In genomic region chr13:90967422-90967821, GRCm38 (mm10) we compare ENCODE assay signal across 8 mouse cellular contexts. TPM values are rescaled to one million over a fixed set of nuclear protein-coding genes. Genes with fewer than 3 reads are reported as not detected.
A peak's percentile ranks its signal among the peaks of the same experiment; 100 is the strongest.
DNase-seq lines count a peak whose midpoint lies in the region; ATAC-seq lines count a peak whose summit lies in the region.

No protein-coding gene starts in this region.

- H3K4me1 ChIP-seq in intestine, embryonic 14.5 days (replicated peaks; ENCODE audit: control insufficient read depth, insufficient read depth, low read length) = no peaks in the 10 kb centered on the region
- H3K4me1 ChIP-seq in midbrain, embryonic 10.5 days = peaks cover 10% of the 10 kb centered on the region

- H3K36me3 ChIP-seq in intestine, embryonic 14.5 days (ENCODE audit: control insufficient read depth, insufficient read depth, low read length) = no peaks in the 10 kb centered on the region
- no peaks in the 10 kb centered on the region for H3K36me3 ChIP-seq in midbrain, embryonic 10.5 days

- H3K4me2 ChIP-seq in intestine, embryonic 14.5 days (ENCODE audit: low read length) = no peak overlapping the region

- ATAC-seq in intestine, embryonic 14.5 days (replicated peaks; ENCODE audit: low FRiP score, low TSS enrichment, low read depth) = peak; percentile 36; the same call in 1 of the 2 replicates

- no peak overlapping the region for H3K4me3 ChIP-seq in intestine, embryonic 14.5 days (ENCODE audit: low read depth, low read length)
- H3K4me3 ChIP-seq in midbrain, embryonic 10.5 days = no peak overlapping the region

- WGBS in intestine, embryonic 14.5 days = 5% methylated on average over 4 of the region's 4 CpGs
- WGBS in midbrain, embryonic 10.5 days = 7% methylated on average over 4 of the region's 4 CpGs

- H3K27ac ChIP-seq in intestine, embryonic 14.5 days (ENCODE audit: low read depth) = no peak overlapping the region
- no peak overlapping the region for H3K27ac ChIP-seq in midbrain, embryonic 10.5 days (replicated peaks)

- H3K27me3 ChIP-seq in intestine, embryonic 14.5 days (replicated peaks; ENCODE audit: control insufficient read depth, insufficient read depth, low read length) = no peaks in the 10 kb centered on the region
- H3K27me3 ChIP-seq in midbrain, embryonic 10.5 days (ENCODE audit: low read depth, poor library complexity, severe bottlenecking) = no peaks in the 10 kb centered on the region

- DNase-seq in ZHBTc4 (ENCODE audit: low read depth, low spot score) = peak; percentile 68
- DNase-seq in cerebellum, postnatal 14 days = peak; percentile 88 to 93
- DNase-seq in gastrocnemius, adult 18-20 months (ENCODE audit: low spot score) = peak; percentile 73
- peak; percentile 87 for DNase-seq in intestine, embryonic 14.5 days (ENCODE audit: low spot score)
- DNase-seq in left cerebral cortex, adult 9 months (ENCODE audit: low spot score in 2 of 2) = peak; percentile 33 to 92
- DNase-seq in midbrain, embryonic 10.5 days (ENCODE audit: low spot score) = peak; percentile 78
- peak; percentile 40 for DNase-seq in skeletal muscle tissue, adult 2 months (ENCODE audit: low read depth, low spot score)
- peak; percentile 52 for DNase-seq in yolk sac, embryonic 10.5 days (ENCODE audit: low spot score)

- H3K9me3 ChIP-seq in intestine, embryonic 14.5 days (ENCODE audit: control insufficient read depth, low read length) = no peaks in the 10 kb centered on the region
- no peaks in the 10 kb centered on the region for H3K9me3 ChIP-seq in midbrain, embryonic 10.5 days (replicated peaks)

- no peak overlapping the region for H3K9ac ChIP-seq in intestine, embryonic 14.5 days (ENCODE audit: low read length)

RNA-seq across cellular contexts. Expression of gene Rps23, which starts 44.7 kb away (rescaled TPM):
- 100 to 1,000 TPM; 188 to 204 TPM for total RNA-seq in gastrocnemius, adult 18-20 months (2021)
- 315 and 341 TPM in 2 replicates for polyA plus RNA-seq in intestine, embryonic 14.5 days (2014; fragmentation: Nextera tagmentation; extraction: Ambion mirVana)
- polyA plus RNA-seq in midbrain, embryonic 10.5 days (2016; fragmentation: Nextera tagmentation; extraction: Ambion mirVana) = 160 and 190 TPM in 2 replicates

Comparison
In these comparisons a context has a peak if more than half of its experiments do, and no peak if none do; other contexts are left out.
1. DNase-seq: peak in every context shown above with its lines; median percentile 90 in cerebellum, postnatal 14 days; 87 in intestine, embryonic 14.5 days; 78 in midbrain, embryonic 10.5 days; 73 in gastrocnemius, adult 18-20 months; 68 in ZHBTc4; 62 in left cerebral cortex, adult 9 months; 52 in yolk sac, embryonic 10.5 days; 40 in skeletal muscle tissue, adult 2 months.